Mouse (Mus musculus) ovary, postnatal 10 days (tissue): ENCODE measurements around the gene Fam117a.
A peak's percentile ranks its signal among the peaks of the same experiment; 100 is the strongest.

Experiments
- DNase-seq: peaks from one replicate; pipeline ENCODE4 v3.0.0; 2022; ENCODE audit warnings: low spot score

Fam117a gene

DNA sequence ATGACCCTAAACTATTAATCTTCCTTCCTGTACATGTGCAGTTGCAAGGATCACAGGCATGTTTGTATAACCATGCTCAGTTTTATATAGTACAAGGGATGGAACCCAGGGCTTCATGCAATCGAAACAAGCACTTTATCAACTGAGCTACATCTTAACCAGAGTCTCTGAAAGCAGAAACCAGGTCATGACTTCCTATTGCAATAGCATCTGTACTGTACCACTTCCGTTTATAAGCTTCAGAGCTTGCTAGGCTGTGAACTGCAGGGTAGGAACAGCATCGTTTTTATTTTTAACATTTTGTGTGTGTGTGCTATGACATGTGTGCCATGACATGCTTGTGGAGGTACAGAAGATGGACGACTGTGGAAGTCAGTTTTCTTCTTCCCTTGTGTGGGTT, 3.6 kb upstream of the Fam117a start:
- no peak for DNase-seq

DNA sequence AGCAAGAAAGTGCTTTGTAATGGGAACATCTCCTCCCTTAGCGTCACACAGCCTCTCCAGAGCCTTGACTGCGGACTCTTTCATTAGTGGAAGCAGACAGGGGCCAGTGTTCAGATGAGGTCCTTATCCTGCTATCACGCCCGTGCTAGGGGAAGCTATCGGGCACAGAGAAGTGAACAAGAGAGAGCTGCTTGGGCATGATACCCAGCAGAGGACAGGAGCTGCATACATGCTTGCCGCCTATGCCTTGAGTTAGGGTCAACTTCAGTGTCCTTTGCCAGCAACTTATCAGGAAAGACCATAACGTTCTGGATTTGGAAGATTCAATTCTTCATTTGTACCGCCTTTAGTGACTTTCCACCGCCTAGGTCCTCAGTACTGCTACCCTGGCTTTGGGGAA, 3.0 kb upstream of the Fam117a start:
- DNase-seq = no peak

DNA sequence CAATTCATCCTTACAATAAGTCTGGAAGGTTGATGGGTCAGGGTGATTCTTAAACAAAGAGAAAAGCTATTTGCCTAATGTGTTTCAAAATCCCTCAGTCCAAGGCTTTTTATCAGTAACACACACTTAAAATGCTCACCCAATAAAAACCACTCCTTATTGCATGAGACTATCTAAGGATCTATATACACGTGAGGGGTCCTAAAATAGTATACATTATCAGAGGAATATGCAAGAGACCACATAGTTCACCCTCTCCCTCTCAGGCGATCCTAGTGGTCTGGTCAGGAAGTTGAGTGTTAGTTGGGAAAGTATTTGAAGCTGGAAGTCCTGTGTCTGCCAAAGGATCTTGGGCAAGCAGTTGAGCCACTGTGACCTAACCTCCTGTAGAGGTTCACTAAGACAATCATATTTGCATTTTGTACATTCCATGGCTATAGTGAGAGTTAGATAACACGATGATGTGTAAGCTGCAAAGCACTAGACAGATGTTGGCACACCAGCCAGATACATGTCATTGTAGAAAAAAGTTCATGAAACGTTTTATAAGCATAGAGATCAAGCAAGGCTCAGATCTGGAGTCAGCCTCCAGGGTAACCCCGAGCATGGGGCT, 2.3 kb upstream of the Fam117a start:
- DNase-seq = no peak

DNA sequence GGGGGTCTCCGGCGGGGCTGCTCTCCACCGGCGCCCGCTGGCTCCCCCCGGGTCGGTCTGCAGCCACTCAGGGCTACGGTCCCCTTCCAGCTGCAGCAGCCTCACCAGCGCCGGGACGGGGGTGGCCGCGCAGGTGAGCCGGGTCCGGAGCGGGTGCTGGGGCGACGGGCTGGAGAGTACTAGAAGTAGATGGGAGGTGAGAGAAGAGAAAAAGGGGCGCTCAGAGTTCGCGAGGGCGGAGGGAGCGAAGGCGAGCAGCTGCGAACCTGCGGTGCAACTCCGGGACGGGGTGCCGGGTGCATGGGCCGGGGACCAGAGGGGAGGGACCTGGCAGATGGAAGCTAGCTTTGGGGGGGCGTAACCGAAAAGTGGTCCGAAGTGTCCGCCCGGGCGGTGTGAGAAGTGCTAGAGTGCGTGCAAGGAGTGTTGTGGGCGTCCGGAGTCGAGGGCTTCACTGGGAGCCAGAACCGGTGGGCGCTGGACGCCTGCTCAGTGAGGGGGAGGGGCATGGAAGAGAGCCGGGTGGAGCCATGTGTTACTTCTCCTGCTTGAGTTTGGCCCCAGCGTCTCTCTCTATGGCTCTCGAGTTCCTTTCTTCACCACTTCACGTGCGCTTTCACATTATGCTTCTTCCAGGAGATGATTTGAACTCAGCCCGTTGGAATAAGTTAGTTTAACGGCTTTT, 453 bp downstream of the Fam117a start:
- DNase-seq = peak; percentile 51

DNA sequence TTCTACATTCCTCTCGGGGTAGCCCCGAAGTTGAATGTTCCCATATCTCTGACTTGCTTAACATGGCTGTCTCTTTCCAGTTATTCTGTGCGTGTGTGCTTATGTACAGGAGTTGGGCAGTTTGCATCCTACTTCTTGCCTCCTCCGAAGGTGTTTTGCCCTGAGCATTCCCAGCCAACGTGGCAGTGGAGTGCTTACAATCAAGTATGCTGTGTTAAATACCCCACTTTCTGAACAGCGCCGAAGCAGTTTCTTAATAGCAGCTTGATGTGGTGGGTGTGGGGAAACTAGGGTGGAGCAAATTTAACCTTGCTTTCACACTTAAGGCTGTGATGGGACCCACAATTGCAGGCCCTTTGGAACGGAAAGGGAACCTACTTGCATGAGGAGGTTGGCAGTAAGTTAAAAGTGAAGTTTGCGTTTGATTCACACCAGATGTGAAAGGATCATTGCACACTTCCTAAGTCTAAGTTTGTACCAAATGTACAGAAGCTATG, 1.1 kb downstream of the Fam117a start:
- DNase-seq = no peak

DNA sequence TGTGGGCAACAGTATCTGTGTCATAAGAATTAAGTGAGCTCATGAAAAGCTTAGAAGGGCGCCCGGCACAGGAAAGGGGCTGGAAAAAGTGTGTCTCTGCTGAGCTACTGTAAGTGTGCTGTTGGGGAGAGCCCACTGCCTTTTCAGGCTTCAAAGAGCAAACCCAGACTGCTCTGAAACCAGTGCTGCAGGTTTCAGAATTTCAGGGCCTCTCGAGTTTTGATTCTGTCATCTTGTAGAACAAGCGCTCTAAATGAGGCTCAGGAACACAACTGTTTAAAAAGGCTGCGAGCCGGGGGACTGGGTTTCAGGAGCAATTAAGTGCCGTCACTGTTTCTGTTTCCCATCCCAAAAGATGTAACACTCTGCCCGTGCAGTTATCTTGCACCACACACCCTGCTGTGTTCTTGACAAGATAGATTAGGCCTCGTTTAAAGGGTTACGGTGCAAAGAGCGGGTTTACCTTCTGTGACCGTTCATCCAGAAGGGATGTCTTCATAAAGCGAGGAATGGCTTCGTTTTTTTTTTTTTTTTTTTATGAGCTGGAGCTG, 2.7 kb downstream of the Fam117a start:
- no peak for DNase-seq

DNA sequence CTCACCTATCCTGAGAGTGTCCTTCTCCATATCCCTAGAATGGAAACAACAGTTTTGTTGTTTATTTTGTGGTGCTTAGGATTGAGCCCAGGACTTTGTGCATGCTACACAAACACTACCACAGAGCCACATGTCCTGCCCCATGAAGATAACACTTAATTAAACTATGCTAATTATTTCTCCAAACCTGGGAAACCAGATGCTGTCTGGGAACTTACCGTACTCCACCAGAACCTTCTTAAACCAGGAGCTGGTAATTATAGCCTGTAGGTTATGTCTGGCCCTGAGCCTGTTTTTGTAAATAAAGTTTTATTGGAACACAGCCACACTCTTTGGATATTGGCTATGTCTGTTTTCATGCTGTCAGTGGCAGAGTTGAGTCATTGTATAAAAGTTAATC, 3.4 kb downstream of the Fam117a start:
- no peak for DNase-seq

DNA sequence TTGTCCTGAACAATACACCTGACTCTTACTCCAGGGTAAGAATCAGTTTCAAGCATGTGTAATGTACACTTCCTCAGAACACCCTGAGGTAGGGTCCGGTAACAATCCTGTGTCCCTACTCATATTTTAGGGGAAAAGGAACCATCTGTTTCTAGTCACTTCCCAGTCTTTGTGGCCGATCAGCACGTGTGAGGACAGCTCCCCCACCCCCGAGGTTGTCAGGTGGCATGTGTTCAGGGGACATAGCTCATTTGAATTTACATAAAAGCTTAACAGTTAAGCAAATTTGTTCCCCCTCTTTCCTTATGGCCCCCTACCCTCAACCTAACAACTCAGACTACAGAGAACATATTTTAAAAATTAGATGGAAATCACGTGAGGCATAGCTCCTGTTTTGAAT, 3.8 kb downstream of the Fam117a start:
- DNase-seq = no peak

DNA sequence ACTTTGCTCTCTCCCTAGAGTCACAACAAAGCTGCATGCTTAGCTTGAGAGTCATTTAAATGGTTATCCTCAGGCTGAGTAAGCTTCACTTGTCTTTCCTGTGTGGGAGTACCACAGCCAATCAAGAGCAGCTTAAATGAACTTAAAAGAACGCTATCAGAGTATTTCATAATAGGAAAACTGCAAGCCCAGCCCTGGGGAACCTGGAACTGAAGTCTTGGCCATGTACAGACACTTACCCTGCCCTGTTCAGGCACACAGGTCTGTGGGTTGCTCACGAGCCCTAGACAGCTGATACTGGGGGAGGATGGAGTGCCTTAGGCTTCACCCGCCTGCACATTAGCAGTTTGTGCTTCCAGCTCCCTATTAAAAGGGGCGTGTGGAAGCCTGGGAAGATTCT, 6.4 kb downstream of the Fam117a start:
- DNase-seq = no peak

DNA sequence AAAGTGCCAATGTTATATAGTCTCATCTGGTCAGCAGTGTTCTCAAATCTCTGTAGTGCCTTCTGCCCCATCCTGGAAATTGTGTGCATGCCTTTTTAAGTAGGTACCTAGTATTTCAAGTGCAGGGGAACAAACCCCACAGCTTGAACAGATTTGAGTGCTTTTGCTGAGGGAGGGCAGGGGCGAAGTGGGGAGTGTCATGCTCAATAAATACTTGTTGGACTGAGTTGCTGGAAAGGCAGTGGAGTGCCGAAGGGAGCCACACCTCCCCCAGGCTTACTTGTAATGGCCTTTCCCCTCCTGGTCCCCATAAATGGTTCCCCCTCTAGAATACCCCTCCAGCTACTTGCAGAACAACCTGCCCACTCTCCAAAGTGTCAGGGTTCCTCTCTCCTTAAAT, 7.4 kb downstream of the Fam117a start:
- DNase-seq = no peak

DNA sequence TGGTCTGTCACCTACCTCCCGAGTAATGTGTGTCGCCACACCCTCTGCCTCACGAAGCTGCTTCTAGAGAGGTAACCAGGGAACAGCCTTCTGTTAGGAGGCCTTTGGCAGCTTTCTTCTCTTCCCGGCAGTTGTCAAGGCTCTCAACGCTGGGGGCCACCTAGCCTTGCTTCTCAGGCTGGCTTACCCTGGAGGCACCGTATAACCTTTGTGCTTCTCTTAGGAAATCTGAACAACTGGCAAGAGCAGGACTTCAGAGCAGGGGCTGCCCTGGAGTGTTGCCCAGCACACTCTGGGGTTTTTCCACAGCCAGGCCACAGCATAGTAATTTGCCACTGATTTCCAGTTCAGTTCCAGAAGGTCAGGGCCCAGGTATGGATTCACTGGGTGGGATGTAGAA, 13.5 kb downstream of the Fam117a start:
- DNase-seq = no peak

DNA sequence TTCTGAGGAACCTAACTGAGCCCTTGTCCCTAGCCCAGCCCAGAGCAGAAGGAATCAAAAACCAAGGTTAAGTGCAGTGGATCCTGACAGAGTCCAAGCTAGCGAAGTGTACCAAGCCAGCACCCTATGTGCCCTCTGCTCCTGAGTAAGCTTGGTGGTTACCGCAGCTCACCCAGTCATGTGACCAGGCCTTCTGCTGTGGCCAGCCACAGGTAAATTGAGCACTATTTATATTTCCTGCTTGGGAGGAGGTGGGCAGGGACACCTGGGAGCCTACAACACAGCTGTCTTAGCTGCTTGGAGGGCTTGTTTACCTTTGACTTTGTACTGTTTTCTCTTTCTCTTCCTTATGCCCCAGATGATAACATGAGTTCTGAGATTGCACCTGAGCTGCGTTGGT, 14.1 kb downstream of the Fam117a start:
- DNase-seq = no peak

DNA sequence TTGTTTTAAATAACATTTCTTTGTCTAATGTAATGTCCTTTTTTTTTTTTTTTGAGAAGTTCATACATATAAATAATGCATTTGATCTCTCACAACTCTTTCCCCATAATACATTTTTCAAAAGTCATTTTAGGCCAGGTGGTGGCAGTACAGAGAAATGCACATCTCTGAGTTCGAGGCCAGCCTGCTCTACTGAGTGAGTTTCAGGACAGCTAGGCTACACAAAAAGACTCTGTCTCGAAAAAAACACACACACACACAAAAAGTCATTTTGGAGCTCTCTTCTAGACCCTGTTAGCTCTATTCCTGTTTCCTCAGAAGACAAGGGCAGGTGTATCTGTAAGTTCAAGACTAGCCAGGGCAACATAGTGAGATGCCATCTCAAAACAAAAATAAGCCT, 15.9 kb downstream of the Fam117a start:
- DNase-seq = no peak

DNA sequence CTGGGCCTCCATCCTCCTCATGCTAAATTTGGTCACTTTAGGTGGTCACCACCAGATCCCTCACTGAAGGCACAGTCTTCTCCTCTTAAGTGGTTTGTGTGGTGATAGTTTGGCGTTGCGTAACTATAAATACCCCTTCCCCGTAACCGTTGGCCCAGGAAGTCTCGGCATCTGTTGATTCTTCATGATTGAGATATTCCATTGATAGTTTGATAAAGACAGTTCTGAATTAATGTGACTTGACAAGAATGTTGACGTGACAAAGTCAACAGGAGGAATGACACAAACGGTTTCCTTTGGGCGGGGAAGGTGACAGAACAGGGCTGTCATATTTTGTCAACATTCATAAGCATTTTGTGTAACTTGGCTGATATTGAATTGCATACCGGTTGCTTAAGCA, 16.4 kb downstream of the Fam117a start:
- DNase-seq = no peak

DNA sequence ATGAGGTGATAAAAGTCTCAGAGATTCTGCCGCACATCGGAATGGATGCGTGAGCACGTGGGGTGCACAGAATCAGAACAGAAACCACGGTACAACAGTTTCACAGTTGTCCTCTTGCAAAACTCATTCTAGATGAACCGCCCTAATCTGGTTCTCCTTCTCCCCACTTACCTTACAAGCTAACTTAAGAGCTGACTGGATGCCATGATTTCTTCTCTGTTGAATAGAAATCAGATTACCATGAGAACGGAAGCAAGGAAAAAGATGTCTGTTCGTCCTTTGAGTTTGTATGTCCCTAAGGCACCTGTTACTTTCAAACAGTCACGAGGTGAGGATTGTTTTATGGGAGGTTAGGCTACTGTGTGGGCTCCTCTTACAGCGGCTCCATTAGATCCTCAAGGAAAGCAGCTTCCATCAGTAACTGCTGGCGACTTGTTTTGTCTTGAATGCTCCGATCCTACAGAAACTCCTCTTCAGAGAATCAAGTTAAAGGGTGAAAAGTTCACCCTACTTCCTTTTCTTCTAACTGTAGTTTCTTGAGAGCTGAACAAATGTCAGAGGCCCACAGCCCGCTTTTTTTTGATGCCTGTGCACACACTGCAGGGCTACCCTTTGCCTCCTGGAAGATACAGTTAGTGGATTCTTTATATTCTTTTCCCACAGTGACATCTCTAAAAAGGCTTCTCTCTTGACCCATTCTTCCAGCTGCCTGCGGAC, 17.6 kb downstream of the Fam117a start:
- DNase-seq = no peak

DNA sequence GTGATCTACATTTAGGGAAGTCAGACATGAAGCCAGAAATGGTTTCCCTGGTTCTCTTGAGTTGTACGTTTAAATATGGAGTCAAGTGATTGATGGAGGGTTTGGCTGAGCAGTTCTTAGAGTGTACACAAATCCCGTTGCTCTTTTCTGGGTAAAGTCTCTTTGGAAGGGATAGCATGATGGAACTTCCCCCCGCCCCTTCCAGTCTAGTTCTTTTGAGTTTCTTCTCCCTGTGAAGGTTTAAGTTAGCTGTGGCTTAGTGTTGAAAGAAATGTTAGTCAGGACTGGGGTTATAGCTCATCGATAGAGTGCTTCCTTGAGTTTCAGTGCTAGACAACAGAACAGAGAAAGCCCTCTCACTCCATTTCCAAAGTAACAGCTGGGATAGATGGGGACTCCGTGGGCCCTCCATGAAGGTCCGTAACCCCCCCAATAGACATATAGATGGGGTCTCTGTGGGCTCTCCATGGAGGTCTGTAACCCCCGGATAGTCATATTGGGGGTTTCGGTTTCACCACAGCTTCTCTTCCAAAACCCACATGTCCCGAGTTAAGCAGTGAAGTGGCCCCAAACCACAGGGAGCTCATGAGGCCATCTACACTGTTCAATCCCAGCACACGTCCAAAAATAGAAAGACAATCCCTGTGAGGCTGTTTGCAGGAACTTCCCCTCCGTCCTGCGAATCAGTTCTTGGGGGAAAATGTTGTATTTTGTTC, 18.3 kb downstream of the Fam117a start:
- no peak for DNase-seq

DNA sequence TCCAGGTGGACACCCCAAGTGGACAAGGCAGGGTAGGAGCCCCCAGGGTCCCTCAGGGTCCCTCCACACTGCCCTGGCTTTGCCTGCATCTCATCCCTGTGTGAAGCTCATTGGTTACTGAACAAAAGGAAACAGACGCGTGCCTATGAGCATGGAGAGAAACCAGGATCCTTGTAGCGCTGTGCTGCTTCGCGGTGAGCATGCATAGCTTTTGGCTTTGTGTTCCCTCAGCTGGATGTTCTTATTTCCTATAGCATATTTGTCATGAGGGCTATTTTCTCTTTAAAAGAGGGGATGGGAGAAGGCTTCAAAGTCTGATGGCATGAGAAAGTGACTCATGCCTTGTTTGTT, 18.8 kb downstream of the Fam117a start:
- DNase-seq = no peak

DNA sequence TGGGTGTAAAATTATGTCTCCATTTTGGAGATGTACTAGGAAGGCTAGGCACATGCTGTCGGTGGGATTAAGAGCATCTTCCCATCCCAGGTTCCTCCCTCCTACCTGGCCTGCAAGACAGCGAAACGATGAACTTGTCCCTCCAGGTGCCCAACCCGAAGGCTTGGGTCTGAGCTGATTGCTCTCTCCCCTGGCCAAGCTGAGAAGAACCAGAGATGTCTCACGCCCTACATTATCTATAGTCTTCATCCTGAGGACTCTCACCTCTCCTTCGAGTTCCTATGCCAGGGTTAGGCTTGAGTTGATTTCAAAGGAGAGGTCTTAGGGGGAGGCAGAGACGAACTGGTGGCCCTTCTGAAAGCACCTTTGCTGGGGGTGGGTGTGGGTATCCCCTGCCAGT, 19.2 kb downstream of the Fam117a start:
- DNase-seq = no peak

DNA sequence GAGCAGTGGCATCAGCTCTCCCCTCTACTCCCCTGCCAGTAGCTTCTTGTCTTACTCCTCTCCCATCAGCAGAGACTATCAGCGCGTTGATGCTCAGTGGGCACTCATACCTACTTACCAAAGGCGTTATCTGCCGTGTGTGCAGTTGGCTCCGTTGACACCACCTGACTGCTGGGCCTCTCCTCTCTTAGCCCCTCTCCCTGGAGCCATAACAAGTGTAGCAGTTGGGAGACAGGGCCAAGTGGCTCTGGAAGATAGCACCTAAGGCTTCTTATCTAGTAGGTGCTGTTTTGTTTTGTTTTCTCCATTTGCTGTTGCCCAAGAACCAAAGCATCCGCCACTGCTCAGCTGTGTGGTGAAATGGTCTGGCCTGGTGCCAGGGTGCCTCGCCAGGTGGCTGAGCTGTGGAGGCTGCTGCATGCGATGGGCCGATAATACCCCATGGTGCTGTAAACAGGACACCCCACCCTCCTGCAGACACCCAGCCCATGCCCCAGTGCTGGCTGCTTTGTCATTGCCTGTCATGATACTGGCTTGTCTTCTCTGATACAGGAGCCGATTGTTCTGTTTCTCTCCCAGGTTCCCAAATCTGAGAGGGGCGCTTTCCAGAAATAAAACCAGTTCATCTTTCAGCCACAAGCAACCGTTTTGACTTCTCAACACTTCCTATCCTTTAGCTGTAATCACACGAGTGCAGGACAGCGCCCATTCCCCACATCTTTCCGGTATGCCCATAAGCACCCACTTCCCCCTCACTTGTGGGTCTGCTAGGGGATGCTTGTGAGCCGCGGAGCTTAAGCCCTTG, 19.9 kb downstream of the Fam117a start:
- DNase-seq = no peak

DNA sequence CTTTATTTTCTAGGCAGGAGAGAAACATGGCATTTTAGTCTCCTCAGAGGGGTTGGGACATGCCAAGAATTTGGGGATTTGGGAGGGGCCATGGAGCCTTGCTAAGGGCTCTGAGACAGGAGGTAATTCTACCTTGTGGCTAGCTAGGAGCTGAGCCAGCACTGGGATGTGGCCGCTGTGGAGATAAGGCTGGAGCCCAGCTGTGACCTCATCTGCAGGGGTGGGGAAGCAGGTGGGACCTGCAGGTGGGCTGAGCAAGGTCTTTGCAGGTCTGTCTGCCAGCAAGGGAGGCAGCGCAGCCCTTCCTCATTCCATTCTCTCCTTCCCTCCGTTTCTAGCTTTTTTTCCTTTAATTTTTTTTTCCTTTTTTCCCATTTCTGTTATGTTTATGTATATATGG, 21.4 kb downstream of the Fam117a start:
- DNase-seq = no peak

DNA sequence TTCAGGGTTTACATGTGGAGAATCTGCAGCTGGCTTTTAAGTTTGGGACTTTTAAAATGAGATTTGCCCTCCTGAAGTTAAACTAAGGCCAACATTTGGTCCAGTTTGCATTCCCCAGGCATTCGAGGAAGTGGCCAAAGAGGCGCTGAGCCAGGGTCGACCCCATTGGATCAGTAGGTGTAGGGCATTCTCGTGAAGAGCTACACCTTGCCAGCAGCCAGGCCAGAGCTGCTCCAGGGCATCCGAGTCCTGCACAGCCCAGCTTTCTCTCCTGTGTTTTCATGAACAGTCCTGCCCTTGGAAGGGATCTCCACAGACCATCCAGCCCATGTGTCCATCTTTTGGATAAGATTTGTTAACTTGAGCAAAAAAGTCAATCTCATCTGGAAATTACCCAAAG, 27.6 kb downstream of the Fam117a start:
- no peak for DNase-seq

DNA sequence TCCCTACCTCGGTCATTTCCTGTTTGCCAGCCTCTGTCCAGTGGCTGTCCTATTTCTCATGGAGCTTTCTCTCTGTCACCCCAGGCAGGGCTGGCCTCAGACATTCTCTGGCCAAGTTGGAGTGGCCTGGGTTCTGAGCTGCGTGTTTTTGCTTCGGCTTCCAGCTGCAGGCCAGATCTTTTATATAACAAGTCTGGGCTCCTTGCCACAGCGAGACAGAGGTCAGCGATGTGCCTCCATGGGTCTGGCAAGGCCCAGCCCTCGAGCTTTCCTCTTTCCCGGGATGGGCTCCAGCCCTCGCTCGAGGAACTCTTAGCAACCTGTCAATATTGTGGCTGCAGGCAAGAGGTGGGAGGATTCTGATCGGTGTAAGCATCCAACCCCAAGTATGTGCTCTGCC, 28.8 kb downstream of the Fam117a start:
- DNase-seq = peak; percentile 68
